Mouse (Mus musculus): Measurements from ENCODE around the gene Stx8. TPM values are rescaled to one million over a fixed set of nuclear protein-coding genes. Genes with fewer than 3 reads are reported as not detected.

Gene Stx8
- polyA plus RNA-seq, 1 experiment from 2014 or later, result 69.7 TPM

DNA sequence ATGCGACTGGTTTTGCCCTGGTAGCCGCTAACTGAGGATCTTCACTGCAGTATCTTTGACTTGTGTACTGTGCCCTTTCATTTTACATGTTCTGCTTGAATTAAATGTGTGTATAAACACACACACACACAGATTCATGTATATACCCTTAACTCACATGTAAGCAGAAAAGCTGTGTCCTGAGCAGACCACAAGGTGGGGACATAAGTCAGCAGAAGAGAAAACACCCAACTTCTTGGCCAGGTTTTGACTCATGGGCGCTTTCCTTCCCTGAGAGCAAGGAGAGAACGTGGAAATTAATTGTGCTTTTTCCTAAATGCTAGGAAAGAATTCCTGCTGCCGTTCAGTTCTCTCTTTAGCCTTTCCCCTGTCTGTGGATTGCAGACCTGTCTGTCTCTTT, 33.6 kb downstream of the Stx8 start:
- no peaks in the 10 kb centered on the region for H3K9me3 ChIP-seq (replicated peaks; ENCODE audit: control insufficient read depth, low read length)

DNA sequence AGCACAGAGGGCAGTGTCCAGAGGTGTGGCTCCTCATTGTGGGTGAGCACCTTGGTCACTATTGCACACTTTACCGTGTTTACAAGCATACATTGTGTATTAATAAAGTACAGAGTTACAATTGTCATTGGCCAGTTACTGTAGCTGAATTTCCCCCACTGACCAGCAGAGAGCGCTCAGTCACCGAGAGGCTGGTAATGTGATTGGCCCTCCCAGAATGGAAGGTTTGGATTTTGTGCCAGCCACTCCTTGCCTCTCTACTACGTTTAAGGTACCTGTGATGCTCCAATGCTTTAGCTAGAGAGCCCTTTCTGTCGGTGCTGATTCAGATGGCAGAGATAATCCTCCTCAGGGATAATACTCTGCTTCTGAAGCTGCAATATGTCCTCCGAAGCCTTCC, 38.2 kb downstream of the Stx8 start:
- no peaks in the 10 kb centered on the region for H3K27me3 ChIP-seq (ENCODE audit: control insufficient read depth, insufficient read depth, low read length)
- H3K4me2 ChIP-seq (ENCODE audit: low read depth, low read length), result no peak overlapping the region
- no peak overlapping the region for H3K9ac ChIP-seq (ENCODE audit: low read length)
- WGBS, result 19% methylated on average over 6 of the region's 6 CpGs
- no peak overlapping the region; the same call in 1 of the 2 replicates for H3K27ac ChIP-seq (ENCODE audit: low read length)
- H3K4me1 ChIP-seq (ENCODE audit: control insufficient read depth, insufficient read depth, low read length), result peaks cover 20% of the 10 kb centered on the region
- no peak for ATAC-seq (ENCODE audit: insufficient read depth, low FRiP score)
- no peaks in the 10 kb centered on the region for H3K9me3 ChIP-seq (replicated peaks; ENCODE audit: control insufficient read depth, low read length)
- H3K36me3 ChIP-seq (ENCODE audit: control insufficient read depth, insufficient read depth, low read length), result no peaks in the 10 kb centered on the region
- no peak overlapping the region for H3K4me3 ChIP-seq (replicated peaks; ENCODE audit: low read length)

More for the DNA sequence above, 33.6 kb downstream of the Stx8 start:
- peak overlapping the region; percentile 63 for H3K27ac ChIP-seq (ENCODE audit: low read length)
- no peak overlapping the region for H3K4me2 ChIP-seq (ENCODE audit: low read depth, low read length)
- peaks cover 2% of the 10 kb centered on the region; the same call in 1 of the 2 replicates for H3K4me1 ChIP-seq (ENCODE audit: control insufficient read depth, insufficient read depth, low read length)
- no peak overlapping the region for H3K9ac ChIP-seq (ENCODE audit: low read length)
- no peaks in the 10 kb centered on the region for H3K36me3 ChIP-seq (ENCODE audit: control insufficient read depth, insufficient read depth, low read length)
- no peak for ATAC-seq (ENCODE audit: insufficient read depth, low FRiP score)
- 56% methylated on average over 5 of the region's 5 CpGs for WGBS
- no peak overlapping the region for H3K4me3 ChIP-seq (replicated peaks; ENCODE audit: low read length)
- H3K27me3 ChIP-seq (ENCODE audit: control insufficient read depth, insufficient read depth, low read length), result no peaks in the 10 kb centered on the region

DNA sequence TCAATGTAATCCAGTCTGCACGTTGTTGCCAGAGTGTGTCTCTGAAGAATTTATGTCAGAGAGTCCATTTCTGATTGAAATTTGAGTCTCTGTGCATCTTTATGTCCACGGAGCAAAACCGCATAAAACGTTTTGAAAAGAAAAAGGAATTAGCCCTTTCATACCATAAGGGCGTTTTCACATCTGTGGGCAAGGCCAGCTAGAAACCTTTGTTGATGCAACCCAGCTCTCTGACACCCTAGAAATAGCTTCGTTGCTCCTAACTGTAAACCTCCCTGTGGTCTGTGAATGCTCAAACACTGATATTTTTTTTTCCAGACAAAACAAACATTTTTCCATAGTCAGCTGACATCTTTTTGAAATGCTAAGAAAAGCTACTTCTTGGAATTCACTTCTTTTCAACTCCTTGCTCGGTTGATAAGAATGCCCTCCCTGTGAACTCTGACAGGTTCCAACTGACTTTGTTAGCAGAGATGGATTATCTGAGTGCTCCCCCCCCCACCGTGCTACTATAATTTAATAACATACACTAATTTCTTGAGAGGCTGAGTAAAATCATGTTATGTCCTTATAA, 40.3 kb downstream of the Stx8 start:
- Histone ChIP-seq H3K9ac (ENCODE audit: low read length) (peak overlapping the region; percentile 47; the same call in 1 of the 2 replicates), H3K4me1 (ENCODE audit: control insufficient read depth, insufficient read depth, low read length) (peaks cover 20% of the 10 kb centered on the region)
- no peak for ATAC-seq (ENCODE audit: insufficient read depth, low FRiP score)

GRCm38 (mm10) chr11:68007645-68008044, 41.7 kb downstream of the Stx8 start:
- peak overlapping the region; percentile 42; the same call in 1 of the 2 replicates for H3K27ac ChIP-seq (ENCODE audit: low read length)
- H3K36me3 ChIP-seq (ENCODE audit: control insufficient read depth, insufficient read depth, low read length), result no peaks in the 10 kb centered on the region
- no peak overlapping the region for H3K9ac ChIP-seq (ENCODE audit: low read length)
- no peaks in the 10 kb centered on the region for H3K27me3 ChIP-seq (ENCODE audit: control insufficient read depth, insufficient read depth, low read length)
- no peak overlapping the region for H3K4me3 ChIP-seq (replicated peaks; ENCODE audit: low read length)
- H3K4me1 ChIP-seq (ENCODE audit: control insufficient read depth, insufficient read depth, low read length), result peaks cover 20% of the 10 kb centered on the region
- no peak for ATAC-seq (ENCODE audit: insufficient read depth, low FRiP score)
- WGBS, result 24% methylated on average over 6 of the region's 6 CpGs
- H3K4me2 ChIP-seq (ENCODE audit: low read depth, low read length), result no peak overlapping the region
- H3K9me3 ChIP-seq (replicated peaks; ENCODE audit: control insufficient read depth, low read length), result no peaks in the 10 kb centered on the region

More for the DNA sequence above, 40.3 kb downstream of the Stx8 start:
- WGBS, result 18% methylated on average over 8 of the region's 8 CpGs
- Histone ChIP-seq H3K27ac (ENCODE audit: low read length) (peak overlapping the region; percentile 54; the same call in 1 of the 2 replicates), H3K4me2 (ENCODE audit: low read depth, low read length) (no peak overlapping the region), H3K27me3 (ENCODE audit: control insufficient read depth, insufficient read depth, low read length) (no peaks in the 10 kb centered on the region), H3K4me3 (replicated peaks; ENCODE audit: low read length) (no peak overlapping the region), H3K9me3 (replicated peaks; ENCODE audit: control insufficient read depth, low read length) (no peaks in the 10 kb centered on the region), H3K36me3 (ENCODE audit: control insufficient read depth, insufficient read depth, low read length) (no peaks in the 10 kb centered on the region)

- Histone ChIP-seq H3K36me3 (ENCODE audit: control insufficient read depth, insufficient read depth, low read length) (no peaks in the 10 kb centered on the region), H3K4me3 (replicated peaks; ENCODE audit: low read length) (no peak overlapping the region), H3K4me1 (ENCODE audit: control insufficient read depth, insufficient read depth, low read length) (peaks cover 20% of the 10 kb centered on the region), H3K27me3 (ENCODE audit: control insufficient read depth, insufficient read depth, low read length) (no peaks in the 10 kb centered on the region), H3K9ac (ENCODE audit: low read length) (no peak overlapping the region), H3K4me2 (ENCODE audit: low read depth, low read length) (no peak overlapping the region), H3K27ac (ENCODE audit: low read length) (no peak overlapping the region), H3K9me3 (replicated peaks; ENCODE audit: control insufficient read depth, low read length) (no peaks in the 10 kb centered on the region)
- WGBS, result 62% methylated on average over 5 of the region's 5 CpGs
- ATAC-seq (ENCODE audit: insufficient read depth, low FRiP score), result no peak
Measured at GRCm38 (mm10) chr11:68009377-68009776, 43.4 kb downstream of the Stx8 start.

- no peak overlapping the region for H3K9ac ChIP-seq (ENCODE audit: low read length)
- H3K9me3 ChIP-seq (replicated peaks; ENCODE audit: control insufficient read depth, low read length), result no peaks in the 10 kb centered on the region
- WGBS, result 67% methylated on average over 7 of the region's 7 CpGs
- no peaks in the 10 kb centered on the region for H3K36me3 ChIP-seq (ENCODE audit: control insufficient read depth, insufficient read depth, low read length)
- no peak overlapping the region for H3K4me3 ChIP-seq (replicated peaks; ENCODE audit: low read length)
- H3K4me2 ChIP-seq (ENCODE audit: low read depth, low read length), result no peak overlapping the region
- peaks cover 8% of the 10 kb centered on the region for H3K4me1 ChIP-seq (ENCODE audit: control insufficient read depth, insufficient read depth, low read length)
- no peaks in the 10 kb centered on the region for H3K27me3 ChIP-seq (ENCODE audit: control insufficient read depth, insufficient read depth, low read length)
- H3K27ac ChIP-seq (ENCODE audit: low read length), result no peak overlapping the region
- no peak for ATAC-seq (ENCODE audit: insufficient read depth, low FRiP score)
Measured at GRCm38 (mm10) chr11:68012207-68012606, 46.2 kb downstream of the Stx8 start.

DNA sequence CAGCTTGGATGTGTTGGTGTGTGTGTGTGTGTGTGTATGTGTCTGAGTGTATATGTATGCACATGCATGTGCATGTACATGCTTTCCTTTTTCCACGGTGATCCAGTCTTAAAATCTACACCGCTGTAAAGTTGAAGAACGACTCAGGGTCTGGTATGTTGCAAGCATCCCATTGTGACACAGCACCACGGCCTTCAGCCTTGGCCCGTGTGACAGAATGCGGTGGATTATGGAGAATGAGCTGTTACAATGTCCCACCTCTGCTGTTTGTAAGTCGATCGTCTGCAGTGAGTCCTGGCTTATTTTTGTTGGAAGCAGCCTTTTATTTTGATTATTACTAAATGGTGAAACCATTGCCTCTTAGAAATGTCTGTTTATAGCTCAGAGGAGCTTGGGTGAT, 52.2 kb downstream of the Stx8 start:
- 83% methylated on average over 8 of the region's 8 CpGs for WGBS
- no peak for ATAC-seq (ENCODE audit: insufficient read depth, low FRiP score)

GRCm38 (mm10) chr11:68019156-68019555, 53.2 kb downstream of the Stx8 start:
- Histone ChIP-seq H3K4me2 (ENCODE audit: low read depth, low read length) (no peak overlapping the region), H3K4me3 (replicated peaks; ENCODE audit: low read length) (no peak overlapping the region), H3K9ac (ENCODE audit: low read length) (no peak overlapping the region), H3K27ac (ENCODE audit: low read length) (no peak overlapping the region), H3K9me3 (replicated peaks; ENCODE audit: control insufficient read depth, low read length) (no peaks in the 10 kb centered on the region), H3K27me3 (ENCODE audit: control insufficient read depth, insufficient read depth, low read length) (no peaks in the 10 kb centered on the region), H3K36me3 (ENCODE audit: control insufficient read depth, insufficient read depth, low read length) (no peaks in the 10 kb centered on the region), H3K4me1 (ENCODE audit: control insufficient read depth, insufficient read depth, low read length) (peaks cover 25% of the 10 kb centered on the region; the same call in 1 of the 2 replicates)
- no peak for ATAC-seq (ENCODE audit: insufficient read depth, low FRiP score)
- WGBS, result 55% methylated on average over 11 of the region's 11 CpGs

More for the DNA sequence above, 52.2 kb downstream of the Stx8 start:
- no peak overlapping the region for H3K4me2 ChIP-seq (ENCODE audit: low read depth, low read length)
- no peak overlapping the region for H3K4me3 ChIP-seq (replicated peaks; ENCODE audit: low read length)
- H3K36me3 ChIP-seq (ENCODE audit: control insufficient read depth, insufficient read depth, low read length), result no peaks in the 10 kb centered on the region
- no peak overlapping the region for H3K27ac ChIP-seq (ENCODE audit: low read length)
- peaks cover 16% of the 10 kb centered on the region; the same call in 1 of the 2 replicates for H3K4me1 ChIP-seq (ENCODE audit: control insufficient read depth, insufficient read depth, low read length)
- no peaks in the 10 kb centered on the region for H3K27me3 ChIP-seq (ENCODE audit: control insufficient read depth, insufficient read depth, low read length)
- H3K9me3 ChIP-seq (replicated peaks; ENCODE audit: control insufficient read depth, low read length), result no peaks in the 10 kb centered on the region
- no peak overlapping the region for H3K9ac ChIP-seq (ENCODE audit: low read length)

- H3K4me3 ChIP-seq (replicated peaks; ENCODE audit: low read length), result no peak overlapping the region
- H3K36me3 ChIP-seq (ENCODE audit: control insufficient read depth, insufficient read depth, low read length), result no peaks in the 10 kb centered on the region
- no peaks in the 10 kb centered on the region for H3K27me3 ChIP-seq (ENCODE audit: control insufficient read depth, insufficient read depth, low read length)
- no peaks in the 10 kb centered on the region for H3K9me3 ChIP-seq (replicated peaks; ENCODE audit: control insufficient read depth, low read length)
- H3K9ac ChIP-seq (ENCODE audit: low read length), result no peak overlapping the region
- 83% methylated on average over 7 of the region's 7 CpGs for WGBS
- H3K27ac ChIP-seq (ENCODE audit: low read length), result no peak overlapping the region
- no peak overlapping the region for H3K4me2 ChIP-seq (ENCODE audit: low read depth, low read length)
- no peak for ATAC-seq (ENCODE audit: insufficient read depth, low FRiP score)
- H3K4me1 ChIP-seq (ENCODE audit: control insufficient read depth, insufficient read depth, low read length), result peaks cover 25% of the 10 kb centered on the region; the same call in 1 of the 2 replicates
Measured at GRCm38 (mm10) chr11:68021976-68022375, 56.0 kb downstream of the Stx8 start.

All from stomach, embryonic 16.5 days (tissue).